Mouse (Mus musculus): ENCODE results near the gene Gprc5d. TPM values are rescaled to one million over a fixed set of nuclear protein-coding genes. Genes with fewer than 3 reads are reported as not detected.

Gprc5d gene
- not detected for total RNA-seq (2021)
- long read RNA-seq, experiment 1: 0 reads
- long read RNA-seq, experiment 2: 0 reads

DNA sequence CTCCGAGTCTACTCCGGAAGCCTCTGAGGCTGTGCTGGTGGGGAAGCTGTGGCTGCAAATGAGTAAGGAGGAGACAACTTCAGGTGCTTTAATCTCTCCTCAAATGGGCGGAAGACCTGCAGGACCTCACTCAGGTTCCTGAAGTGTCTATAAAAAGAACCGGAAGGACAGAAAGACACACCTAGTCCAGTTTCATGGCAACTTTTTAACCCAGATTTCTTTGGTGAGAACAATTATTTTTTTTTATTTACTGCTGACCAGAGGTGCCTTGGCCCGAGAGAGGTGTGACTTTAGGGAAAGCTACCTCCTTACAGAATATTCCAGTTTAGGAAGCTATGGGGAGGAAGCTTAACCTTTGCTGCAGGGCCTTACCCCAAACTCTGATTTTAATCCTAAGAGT, at the start of gene Gprc5d:
Gene Gprc5d (minus strand): TSS at position 101 of the 400 bp plus-strand sequence.
- DNase-seq: no peak
- intact Hi-C loops (cut with DNase I): no loop called here

DNA sequence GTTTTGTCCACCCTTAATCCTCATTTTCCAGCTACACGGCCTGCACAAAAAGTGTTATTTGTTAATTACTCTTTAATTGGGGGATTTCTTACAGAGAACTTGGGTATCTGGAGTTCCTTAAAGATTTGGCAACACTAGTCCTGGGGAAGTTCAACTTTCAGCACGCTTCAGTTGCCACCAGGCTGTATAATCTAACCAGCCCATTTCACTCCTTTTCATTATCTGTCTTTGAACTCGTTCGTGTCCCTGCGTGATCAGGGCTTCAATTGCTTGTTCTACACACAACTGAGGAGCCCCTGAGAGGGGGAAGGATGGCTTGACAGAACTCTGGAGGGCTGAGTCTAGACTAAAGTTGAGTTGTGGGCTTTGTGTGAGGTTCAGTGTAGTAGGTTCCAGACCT, 48.6 kb upstream of the Gprc5d start:
- DNase-seq: no peak
- intact Hi-C loops (cut with DNase I): no loop called here

DNA sequence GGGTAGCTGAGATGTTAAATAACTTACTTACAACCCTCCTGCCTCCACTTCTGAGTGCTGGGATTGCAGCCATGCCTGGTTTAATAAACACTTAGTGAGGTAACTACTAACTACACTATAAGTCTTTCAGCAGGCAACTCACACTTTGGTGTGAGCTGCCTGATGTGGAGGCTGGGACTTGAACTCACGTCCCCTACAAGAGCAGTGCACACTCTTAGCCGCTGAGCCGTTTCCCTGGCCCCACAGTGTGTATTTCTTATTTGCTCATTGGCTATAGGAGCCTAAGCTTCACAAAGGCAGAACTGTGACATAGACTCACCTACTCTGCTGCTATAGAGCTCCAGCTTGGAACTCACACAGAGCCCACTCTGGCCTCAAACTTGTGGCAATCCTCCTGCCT, 48.2 kb upstream of the Gprc5d start:
- intact Hi-C loops (cut with DNase I): no loop called here
- no peak for DNase-seq

DNA sequence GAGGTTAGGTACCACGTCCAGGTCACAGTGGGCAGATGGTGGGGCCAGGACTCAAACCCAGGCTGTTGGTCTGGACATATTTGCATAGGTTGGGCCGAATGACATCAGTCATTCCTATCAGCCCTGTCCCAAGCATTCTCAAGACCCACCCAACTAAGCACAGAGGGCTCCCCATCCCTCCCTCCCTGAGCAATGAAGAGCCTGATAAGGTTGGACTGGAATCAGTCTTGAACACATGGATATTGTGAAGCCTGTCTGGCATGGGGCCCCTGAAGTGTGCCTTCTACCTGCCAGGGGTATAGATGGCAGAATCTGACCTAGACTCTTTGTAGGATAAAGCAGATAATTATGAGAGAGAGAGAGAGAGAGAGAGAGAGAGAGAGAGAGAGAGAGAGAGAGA, 47.6 kb upstream of the Gprc5d start:
- DNase-seq: no peak
- intact Hi-C loops (cut with DNase I): no loop called here

DNA sequence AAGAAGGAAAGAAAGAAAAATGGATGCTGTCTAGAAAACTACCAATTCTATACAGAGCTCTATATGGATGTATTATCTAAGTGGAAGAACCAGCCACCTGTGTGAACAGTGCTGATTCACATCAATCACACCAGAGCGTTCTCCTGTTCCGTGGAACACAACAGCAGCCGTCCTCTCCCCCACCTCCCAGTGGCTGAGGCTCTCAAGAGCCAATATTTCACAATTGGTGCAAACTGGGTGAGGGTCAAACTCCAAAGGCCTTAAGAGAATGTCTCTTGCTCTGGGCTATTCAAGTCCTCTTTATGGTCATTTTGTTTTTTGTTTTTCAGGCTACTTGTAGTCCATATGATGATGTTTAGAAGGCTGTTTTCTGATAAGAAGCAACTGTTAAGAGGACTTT, 47.1 kb upstream of the Gprc5d start:
- DNase-seq: no peak
- intact Hi-C loops (cut with DNase I): no loop called here

DNA sequence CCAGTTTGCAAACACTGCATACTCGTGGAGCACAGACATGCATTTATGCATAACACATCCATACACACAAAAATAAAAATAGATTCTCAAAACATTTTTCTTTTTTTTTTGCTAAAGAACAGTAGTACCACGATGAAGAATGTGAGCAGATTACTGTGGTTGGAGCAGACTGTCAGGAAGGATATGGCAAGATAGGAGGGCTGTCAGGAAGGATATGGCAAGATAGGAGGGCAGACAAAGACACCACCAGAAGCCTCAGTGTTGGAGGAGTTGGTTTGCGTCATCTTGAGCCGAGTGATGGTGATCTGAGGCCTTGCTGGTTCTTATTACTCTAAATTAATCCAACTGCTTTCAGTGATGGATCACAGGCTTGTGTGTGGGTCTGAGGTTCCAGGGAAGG, 44.8 kb upstream of the Gprc5d start:
- DNase-seq: no peak
- intact Hi-C loops (cut with DNase I): no loop called here

DNA sequence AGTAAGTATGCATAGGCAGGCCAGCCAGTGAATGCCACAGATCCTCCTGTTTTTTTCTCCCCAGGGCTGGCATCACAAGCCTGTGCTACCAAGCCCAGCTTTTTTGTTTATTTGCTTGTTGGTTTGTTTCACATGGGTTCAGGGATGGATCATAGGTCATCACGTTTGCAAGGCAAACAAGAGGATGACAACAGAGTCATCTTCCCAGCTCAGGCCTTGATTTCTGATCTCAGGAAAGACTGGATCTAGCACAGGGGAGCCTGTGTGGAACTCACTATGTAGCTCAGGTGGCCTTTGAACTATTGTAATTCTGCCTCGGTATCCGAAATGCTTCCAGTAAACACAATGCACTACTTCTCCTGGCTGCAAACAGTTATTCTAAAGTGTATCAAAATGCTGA, 44.2 kb upstream of the Gprc5d start:
- intact Hi-C loops (cut with DNase I): no loop called here
- no peak for DNase-seq

DNA sequence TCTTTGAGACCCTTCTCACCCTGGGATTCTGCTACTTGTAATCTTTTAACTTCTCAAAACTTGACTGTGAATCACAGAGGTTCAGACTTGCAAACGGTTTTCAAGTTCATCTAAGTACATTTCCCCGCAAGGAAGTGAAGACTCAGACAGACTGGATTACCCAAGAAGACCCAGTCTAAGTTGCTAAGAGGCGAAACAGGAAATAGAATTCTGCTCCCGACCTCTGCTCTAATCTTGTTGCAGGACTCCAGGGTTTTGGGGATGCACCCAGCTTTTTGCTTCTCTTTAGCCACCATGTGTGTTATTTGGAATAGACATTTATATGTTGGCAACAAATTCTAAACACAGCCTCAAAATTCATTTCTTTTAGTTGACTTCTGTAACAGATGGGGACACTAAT, 43.3 kb upstream of the Gprc5d start:
- intact Hi-C loops (cut with DNase I): no loop called here
- DNase-seq: no peak

DNA sequence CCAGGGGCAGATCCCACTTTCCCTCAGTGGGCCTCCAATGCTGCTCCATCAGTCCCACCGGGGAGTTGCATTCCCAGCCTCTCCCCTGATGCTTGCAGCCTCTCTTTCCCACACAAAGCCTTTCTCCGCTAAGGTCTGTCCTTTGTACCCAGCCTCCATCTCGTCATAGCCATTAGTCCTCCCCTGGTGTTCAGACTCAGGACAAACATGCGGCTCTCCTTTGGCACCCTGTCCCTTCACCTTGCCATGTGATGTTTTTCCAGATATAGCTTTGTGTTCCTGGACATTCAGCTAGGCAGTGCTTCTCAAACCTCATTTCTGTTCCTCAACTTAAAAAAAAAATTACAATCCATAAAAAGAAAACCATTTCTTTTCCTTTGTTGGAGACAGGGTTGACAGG, 40.4 kb upstream of the Gprc5d start:
- intact Hi-C loops (cut with DNase I): no loop called here
- DNase-seq: no peak

DNA sequence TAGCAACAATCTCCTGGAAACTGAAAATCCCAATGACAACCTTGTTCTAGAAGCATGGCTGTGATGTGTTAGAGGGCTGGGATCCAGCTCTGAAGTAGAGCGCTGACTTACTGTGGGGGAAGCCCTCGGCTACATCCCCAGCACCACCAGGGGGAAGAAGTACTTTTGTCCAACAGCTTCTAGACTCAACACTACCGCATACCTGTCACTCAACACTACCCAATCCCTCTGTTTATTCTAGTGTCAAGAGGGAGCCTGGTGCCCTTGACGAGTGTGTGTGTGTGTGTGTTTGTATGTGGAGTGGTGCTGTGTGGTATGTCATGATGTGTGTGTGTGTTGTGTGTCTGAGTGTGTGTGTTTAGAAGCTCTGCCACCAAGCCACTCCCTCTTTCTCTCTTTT, 39.4 kb upstream of the Gprc5d start:
- intact Hi-C loops (cut with DNase I): no loop called here
- DNase-seq: peak in 1 of 2 experiments; percentile 30

DNA sequence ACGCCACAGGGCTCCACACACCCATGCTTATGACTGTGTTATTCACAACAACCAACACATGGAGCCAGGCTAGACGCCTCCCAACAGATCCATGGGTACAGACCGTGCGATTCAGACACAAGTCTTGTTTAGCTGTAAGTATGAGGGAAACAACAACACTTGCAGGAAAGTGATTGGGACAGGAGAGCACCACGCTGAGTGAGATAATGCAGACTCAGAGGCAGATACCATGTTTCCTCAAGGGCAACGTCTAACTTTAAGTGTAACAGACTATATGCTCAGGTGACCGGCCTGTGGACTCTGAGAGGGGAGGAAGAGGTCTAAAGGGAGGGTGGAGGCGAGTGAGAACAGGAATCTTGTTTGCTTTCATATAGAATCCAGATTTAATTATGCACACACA, 38.5 kb upstream of the Gprc5d start:
- intact Hi-C loops (cut with DNase I): no loop called here
- DNase-seq: no peak

DNA sequence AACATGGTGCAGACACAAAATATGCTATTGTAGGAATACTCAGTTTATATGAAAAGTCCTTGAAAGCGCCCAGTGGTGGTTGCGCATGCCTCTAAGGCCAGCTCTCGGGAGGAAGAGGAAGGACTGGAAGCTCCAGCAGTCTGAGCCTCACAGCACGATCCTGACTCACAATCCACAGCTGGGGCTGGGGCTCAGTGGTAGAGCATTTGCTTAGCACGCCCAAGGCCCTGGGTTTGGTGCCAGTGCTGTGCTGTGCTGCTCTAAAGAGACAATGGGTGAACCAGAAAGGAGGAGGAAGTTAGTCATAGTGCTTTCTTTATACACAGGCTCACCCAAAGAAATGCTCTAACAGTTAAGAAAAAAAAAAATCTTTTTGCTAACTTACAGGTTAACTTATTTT, 35.6 kb upstream of the Gprc5d start:
- intact Hi-C loops (cut with DNase I): no loop called here
- no peak for DNase-seq

DNA sequence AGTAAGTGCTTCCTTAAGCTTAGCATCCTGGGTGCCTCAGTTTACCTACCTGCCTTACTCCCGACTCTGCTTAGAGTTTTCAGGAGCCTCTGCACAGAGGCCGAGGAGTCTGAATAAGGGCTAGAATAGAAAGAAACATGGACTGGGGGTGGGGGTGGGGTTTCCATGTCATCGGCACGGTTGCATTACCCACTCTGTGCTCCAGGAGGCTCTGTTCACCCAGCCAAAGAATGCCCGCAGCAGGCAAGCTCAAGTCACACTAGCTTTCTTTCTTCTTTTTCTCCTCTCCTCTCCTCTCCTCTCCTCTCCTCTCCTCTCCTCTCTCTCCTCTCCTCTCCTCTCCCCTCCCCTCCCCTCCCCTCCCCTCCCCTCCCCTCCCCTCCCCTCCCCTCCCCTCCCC, 32.2 kb upstream of the Gprc5d start:
- intact Hi-C loops (cut with DNase I): loop anchor here (1.0 kb wide), 1 partner anchor 250 kb away; no protein-coding TSS in a partner anchor

DNA sequence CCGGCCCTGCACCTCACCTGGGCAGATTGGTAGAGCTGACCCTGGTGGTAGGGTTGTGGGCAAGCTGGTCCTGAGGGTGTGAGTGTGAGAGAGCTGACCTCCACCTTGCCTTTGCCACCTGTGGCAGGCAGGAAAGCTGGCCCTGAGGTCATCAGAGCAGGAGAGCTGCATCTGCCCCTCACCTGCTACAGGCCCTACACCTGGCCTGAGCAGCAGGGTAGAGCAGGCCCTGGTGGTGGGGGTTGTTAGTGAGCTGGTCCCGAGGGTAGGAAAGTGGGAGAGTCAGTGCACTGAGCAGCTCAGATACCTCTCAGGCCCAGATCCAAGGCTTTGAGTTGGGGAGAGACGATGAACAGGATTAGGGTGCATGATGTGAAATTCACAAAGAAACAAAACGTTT, 31.6 kb upstream of the Gprc5d start:
- intact Hi-C loops (cut with DNase I): loop anchor here (1.0 to 2.0 kb wide), 3 partner anchors 87 to 251 kb away; no protein-coding TSS in a partner anchor
- no peak for DNase-seq

More for the DNA sequence above, 32.2 kb upstream of the Gprc5d start:
- peak in 1 of 2 experiments; percentile 49 for DNase-seq

DNA sequence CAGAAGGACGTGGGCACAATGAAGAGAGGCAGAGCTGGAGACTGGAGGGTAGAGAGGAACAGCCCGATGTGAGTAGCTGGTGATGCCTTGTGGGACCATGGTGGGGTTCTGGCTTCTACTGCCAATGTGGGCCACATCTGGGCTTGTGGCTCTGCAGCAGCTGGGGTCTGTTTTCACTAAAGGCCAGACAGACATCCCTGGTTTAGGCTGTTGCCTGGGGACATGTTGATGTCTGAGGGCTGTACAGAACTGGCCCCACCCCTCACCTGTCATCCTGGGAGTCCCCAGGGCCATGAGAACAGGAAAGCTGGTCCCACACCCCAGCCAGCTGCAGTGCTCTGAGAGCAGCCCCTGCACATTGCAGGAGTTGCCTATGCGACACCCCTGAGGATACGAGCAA, 31.1 kb upstream of the Gprc5d start:
- no peak for DNase-seq
- intact Hi-C loops (cut with DNase I): loop anchor here (2.0 kb wide), 2 partner anchors 88 to 228 kb away; no protein-coding TSS in a partner anchor

DNA sequence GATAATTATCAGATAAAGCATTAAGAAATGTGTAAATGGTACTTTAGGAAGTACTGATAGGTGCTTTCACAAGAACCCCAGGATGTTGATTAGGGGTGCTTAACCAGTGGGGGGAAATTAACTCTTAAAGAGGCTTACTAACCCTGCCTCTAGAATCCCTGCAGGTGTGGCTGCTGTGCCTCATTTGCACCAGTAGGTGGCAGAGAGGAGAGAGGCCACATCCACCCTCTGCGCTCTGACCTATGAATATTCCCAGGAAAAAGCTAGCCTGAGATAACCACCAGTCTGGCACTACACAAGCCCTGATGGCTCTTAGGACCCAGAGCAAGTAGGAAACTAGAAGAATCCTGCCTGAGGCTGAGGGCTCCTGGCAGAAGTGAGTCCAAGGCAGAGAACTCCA, 30.4 kb upstream of the Gprc5d start:
- intact Hi-C loops (cut with DNase I): loop anchor here (2.0 kb wide), 2 partner anchors 88 to 228 kb away; no protein-coding TSS in a partner anchor
- peak; percentile 28 to 51 for DNase-seq

DNA sequence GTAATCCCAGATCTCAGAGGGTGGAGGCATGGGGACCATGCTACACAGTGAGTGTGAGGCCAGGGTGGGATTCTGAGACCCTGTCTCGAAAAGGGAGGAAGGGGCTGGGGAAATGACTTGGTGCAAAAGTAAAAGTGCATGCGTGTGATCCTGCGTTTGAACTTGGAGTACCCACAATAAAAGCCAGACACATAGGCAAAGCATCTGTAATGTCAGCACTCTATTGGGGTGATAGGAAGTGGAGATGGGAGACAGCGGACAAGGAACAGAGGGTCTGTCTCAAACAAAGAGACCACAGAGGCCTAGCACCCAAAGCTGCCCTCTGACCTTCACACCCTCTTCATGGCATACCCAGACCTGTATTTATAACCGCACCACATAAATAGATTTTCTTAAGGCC, 27.9 kb upstream of the Gprc5d start:
- intact Hi-C loops (cut with DNase I): loop anchor here (2.0 kb wide), 1 partner anchor 119 kb away; no protein-coding TSS in a partner anchor

DNA sequence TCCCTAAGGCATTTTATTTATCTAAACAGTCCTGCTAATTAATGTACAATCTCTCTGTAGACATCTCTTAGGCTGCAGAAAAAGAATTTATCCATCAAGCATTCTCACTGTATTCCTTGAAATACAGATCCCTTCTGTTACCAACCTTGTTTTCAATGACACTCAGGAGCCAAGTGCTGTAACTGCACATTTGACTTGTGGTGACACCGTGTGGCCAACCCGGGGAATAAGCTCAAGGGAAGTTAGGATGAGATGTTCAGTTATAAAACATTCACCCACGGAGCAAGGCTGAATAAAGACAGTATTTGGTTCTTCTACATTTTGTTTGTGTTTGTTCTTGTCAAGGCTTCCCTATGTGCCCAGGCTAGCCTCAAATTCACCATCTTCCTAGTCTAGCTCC, 26.4 kb upstream of the Gprc5d start:
- DNase-seq: peak; percentile 41 to 46
- intact Hi-C loops (cut with DNase I): loop anchor here (1.0 to 2.0 kb wide), 2 partner anchors 57 to 118 kb away; no protein-coding TSS in a partner anchor

More for the DNA sequence above, 27.9 kb upstream of the Gprc5d start:
- DNase-seq: no peak

DNA sequence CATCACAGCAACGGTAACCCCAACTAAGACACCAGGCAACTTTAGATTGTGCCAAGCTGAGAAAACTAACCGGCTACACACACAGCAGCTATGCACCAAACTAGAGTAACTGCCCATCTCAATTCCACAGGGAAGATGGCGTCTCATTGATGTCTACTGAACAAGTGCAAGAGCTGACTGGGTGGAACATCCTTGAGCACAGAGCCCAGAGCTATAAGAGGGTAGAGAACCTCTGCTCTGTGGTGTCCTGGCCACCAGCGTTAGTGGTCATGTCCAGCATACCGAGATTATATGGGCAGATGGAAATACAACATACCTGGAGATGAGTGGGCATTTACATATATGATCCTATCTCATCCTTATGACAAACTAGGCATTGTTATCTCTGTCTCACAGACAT, 25.1 kb upstream of the Gprc5d start:
- intact Hi-C loops (cut with DNase I): no loop called here
- no peak for DNase-seq

DNA sequence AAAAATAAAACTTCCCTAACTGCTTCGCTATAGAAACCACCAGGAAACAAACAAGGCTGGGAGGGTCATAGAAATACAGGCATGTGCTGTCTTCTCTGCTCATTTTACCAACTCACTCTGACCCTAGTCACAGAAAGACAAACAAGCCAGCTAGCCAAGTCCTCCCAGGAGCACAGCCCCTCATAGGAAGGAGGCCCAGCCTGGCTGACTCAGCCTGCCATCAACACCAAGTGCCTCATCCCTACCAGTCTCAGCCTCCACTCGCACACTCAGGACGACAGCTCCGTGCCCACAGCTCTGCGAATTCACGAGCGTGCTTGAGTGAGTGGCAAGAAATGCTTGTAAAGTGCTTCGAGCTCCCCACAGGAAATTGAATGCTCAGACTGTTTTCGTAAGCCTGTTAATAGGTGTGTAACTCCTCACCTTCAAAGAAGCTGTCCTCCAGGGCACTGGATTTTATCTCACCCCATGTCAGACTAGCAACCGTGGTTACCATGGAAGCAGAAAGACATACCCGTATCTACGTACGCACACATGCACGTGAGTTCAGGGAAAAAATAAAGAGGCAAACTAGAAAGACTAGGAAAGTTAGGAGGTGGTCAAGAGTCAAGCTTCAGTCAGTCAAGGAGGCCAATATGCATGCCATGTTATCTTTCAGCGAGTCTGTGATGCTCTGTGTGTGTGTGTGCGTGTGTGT, 23.5 kb upstream of the Gprc5d start:
- intact Hi-C loops (cut with DNase I): no loop called here

DNA sequence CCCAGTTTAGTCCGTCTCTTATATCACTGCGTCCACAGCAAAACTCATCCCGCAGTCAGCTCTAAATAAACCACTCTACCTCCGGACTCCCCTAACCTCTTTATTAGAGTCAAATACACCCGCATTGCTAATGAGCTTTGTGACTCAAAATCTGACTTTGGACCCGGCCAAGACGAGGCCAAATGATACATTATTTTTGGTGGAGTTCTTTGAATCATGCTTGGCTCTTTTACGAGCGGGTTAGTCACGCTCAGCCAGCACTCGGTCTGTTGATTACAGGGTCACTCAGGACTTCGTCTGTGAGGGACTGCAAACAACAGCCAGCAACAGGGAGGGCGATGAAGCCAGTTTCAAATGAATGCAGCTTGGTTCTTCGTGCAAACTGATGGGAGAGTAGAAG, 20.7 kb upstream of the Gprc5d start:
- intact Hi-C loops (cut with DNase I): no loop called here
- peak in 1 of 2 experiments; percentile 22 for DNase-seq

More for the DNA sequence above, 23.5 kb upstream of the Gprc5d start:
- no peak for DNase-seq

DNA sequence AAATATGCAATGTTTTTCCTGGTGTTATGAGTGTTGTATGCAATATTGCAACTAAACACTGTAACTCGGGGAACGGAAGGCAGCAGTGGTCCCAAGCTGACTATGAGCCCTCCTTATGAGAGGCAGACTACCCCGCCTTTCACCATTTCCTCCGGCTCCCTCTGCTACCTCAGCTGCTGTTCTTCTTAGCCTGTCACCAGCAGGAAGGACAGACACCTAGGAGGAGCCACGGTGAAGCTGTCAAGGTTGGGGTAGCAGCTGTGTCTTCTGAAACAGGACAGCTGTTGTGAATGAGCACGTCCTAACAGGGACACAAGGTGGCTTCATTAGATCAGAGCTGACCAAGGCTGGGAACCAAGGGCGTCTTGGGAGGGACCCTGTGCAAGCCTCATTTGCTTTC, 20.1 kb upstream of the Gprc5d start:
- intact Hi-C loops (cut with DNase I): no loop called here
- peak in 1 of 2 experiments; percentile 26 for DNase-seq
